Mouse (Mus musculus): ENCODE results near the gene Trp53.
"Not testable (repeated sequence)": the region's sequence is repeated elsewhere in the genome, so short reads cannot be mapped to it uniquely, and the experiment has no call there.

The Trp53 gene

GRCm38 (mm10) chr11:69623006-69623405 lies 42.8 kb downstream of the Trp53 start:
- no peak for DNase-seq (ENCODE audit: extremely low spot score, low spot score)

GRCm38 (mm10) chr11:69624339-69624738 lies 44.2 kb downstream of the Trp53 start:
- DNase-seq (ENCODE audit: extremely low spot score, low spot score): not testable (repeated sequence)

- DNase-seq (ENCODE audit: extremely low spot score, low spot score): peak; percentile 88
Observed at GRCm38 (mm10) chr11:69628286-69628685, 48.1 kb downstream of the Trp53 start.

- DNase-seq (ENCODE audit: extremely low spot score, low spot score): no peak
Observed at GRCm38 (mm10) chr11:69629802-69630201, 49.6 kb downstream of the Trp53 start.

- DNase-seq (ENCODE audit: extremely low spot score, low spot score): peak; percentile 100
Observed at GRCm38 (mm10) chr11:69632284-69633089, 52.3 kb downstream of the Trp53 start, which contains the start of gene Fxr2. TSS of gene Fxr2 (plus strand) at chr11:69632990.

- no peak for DNase-seq (ENCODE audit: extremely low spot score, low spot score)
Observed at GRCm38 (mm10) chr11:69633128-69633866, 53.1 kb downstream of the Trp53 start.

GRCm38 (mm10) chr11:69635471-69635870 lies 55.3 kb downstream of the Trp53 start:
- DNase-seq (ENCODE audit: extremely low spot score, low spot score): no peak

Data from neural tube, embryonic 10.5 days (tissue).